Mouse (Mus musculus) Muller cell, postnatal 12 days (primary cell): ENCODE data around the gene Arhgef7.
A peak's percentile ranks its signal among the peaks of the same experiment; 100 is the strongest.
"Not testable (repeated sequence)": the region's sequence is repeated elsewhere in the genome, so short reads cannot be mapped to it uniquely, and the experiment has no call there.

Source experiments
- DNase-seq: peaks from one replicate; pipeline ENCODE4 v3.0.0-alpha.2; 2015; ENCODE audit errors: inconsistent ontology term

Gene Arhgef7

DNA sequence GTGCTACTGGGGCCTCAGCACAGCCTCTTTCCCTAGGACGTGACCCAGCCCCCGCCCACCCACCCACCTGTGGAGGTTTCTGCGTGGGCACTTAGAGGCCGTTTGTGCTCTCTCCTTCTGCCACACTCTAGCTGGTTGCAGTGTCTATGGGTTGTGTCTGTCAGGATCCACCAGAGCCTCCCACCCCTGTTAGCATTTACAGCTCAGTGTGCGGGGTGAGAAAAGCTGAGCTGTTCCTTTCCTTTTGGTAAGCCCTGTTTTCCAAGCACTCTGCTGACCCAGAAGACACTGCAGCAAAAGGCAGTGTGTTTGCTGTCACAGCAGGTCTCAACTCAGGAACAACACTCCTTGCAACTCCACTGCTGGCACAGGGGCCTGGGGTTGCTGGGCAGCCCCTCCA is 106.7 kb downstream of the Arhgef7 start:
- DNase-seq: no peak

DNA sequence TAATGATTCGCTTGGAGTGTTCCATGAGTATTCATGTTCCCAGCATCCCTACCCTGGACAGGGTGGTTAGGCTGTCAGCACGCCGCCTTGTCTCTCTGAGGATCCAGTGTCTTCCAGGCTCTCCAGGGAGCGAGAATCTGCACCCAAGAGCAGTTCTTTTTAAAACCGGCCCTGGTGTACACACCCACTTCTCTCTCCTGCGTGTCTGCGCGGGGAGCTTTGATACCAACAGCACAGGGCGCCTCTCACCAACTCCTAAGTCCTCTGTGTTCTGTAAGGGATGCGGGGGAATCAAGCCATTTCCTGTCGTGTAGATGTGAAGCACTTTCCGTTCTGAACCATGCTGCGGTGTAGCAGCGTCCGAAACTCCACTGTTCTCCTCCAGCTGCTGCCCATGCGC is 107.2 kb downstream of the Arhgef7 start:
- DNase-seq: no peak

DNA sequence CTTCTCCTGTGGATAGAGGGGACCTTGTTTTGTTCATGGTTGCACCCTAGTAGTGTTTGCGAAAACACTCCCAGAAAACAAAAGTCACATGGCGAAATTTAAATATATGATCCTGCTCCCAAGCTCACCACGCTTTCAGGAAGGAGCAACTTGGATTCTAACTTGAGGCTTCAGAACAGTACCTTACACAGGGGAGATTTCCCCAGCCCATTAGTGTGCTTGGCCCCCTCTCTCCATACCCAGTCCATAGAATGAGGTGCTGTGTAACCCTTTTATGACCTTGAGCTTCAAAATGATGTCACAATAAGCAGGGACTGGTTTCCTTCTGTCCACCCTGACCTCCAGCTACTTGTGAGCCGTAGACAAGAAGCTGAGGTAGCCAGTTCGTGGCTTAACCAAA is 112.7 kb downstream of the Arhgef7 start, which contains the start of gene Tex29:
Gene Tex29 (plus strand): TSS at position 301 of the 400 bp plus-strand sequence.
- DNase-seq: no peak

GRCm38 (mm10) chr8:11841571-11841970 is 114.0 kb downstream of the Arhgef7 start:
- peak; percentile 73 for DNase-seq

DNA sequence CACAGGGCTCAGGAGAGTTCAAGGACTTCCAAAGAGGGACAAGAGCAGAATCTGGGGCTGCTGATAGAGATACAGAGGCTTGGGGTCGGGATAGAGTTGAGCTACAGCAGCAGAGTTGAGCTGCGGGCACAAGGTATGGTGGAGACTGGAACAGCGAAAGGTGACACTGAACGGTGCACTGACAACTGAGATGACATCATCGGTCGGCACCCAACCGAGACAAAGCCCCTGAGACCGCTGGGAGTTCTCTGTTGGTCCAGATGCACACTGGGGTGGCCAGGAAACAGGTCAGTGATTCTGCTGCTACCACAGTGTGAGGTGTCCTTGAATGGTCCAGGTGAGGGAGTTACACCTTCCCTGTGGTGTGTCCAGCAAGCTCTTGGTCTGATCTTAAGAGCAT is 115.2 kb downstream of the Arhgef7 start:
- no peak for DNase-seq

DNA sequence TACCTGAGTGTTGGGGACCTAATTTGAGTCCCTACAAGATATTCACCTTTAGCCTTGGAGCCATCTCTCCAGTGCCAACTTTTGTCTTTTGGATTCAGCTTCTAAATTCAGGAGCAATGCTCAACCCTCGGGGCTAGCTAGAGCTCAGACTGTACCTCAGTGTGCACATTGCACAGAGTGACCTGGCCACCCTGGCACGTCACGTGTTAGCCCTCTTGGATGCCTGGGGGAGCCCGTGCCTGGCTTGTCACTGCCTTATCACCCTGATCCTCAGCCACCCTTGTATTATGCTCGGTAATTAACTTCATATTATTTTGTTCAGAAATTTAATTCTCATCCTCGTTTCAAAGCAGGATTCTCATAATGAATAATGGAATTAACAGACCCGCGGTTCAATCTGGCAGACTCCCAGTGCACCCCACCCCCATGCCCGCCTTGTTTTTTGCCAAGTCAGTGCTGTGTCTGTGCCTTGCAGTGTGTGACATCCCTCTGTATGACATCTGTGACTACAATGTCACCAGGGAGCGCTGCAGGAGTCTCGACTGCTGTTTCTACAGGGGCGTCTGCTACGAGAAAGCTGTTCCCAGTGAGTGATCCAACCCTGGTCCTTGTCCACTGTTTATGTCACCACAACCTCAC is 116.3 kb downstream of the Arhgef7 start:
- DNase-seq: peak; percentile 40

DNA sequence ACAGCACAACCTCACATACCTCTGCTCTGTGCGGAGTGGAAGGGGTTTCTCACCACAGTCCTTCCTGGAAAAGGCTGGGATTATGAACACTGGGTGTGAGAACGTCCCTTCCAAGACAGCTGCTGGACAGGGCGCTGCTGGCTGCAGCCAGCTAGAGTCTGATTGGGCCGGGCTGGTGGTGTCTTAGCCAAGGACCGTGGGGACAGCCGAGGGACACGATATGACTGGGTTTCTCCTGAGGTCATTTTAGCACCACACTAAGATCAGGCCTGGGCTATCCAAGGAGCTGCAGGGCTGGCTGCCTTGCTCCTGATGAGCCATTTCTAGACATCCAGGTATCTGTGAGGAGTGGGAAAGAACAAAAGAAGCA is 116.8 kb downstream of the Arhgef7 start:
- no peak for DNase-seq

DNA sequence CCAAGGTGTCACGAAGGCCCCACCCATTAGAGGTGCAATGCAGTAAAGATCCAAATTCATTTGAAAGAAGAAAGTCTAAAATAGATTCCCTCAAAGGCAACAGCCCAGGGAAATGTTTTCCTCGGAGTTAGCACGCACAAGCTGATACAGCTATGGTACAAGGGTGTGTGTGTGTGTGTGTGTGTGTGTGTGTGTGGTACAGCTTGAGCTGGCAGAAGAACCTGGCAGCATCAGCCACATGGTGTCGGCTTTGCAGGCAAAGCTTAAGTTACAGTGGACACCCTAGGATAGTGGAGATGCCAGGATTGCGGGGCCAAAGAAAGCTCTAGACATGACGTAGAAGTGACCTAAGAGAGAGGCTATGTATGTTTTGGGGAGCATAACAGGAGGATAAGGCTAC is 119.3 kb downstream of the Arhgef7 start:
- DNase-seq: no peak

GRCm38 (mm10) chr8:11867832-11868231 is 140.3 kb downstream of the Arhgef7 start:
- no peak for DNase-seq

- not testable (repeated sequence) for DNase-seq
Observed at GRCm38 (mm10) chr8:11874227-11874626, 146.7 kb downstream of the Arhgef7 start.

- DNase-seq: no peak
Observed at GRCm38 (mm10) chr8:11884646-11885045, 157.1 kb downstream of the Arhgef7 start.
